Mouse (Mus musculus): ENCODE measurements around the gene Msrb1. TPM values are rescaled to one million over a fixed set of nuclear protein-coding genes. Genes with fewer than 3 reads are reported as not detected.

The Msrb1 gene
- total RNA-seq, 2 experiments from 2014 or later: 41.3 to 45.5 TPM

- DNase-seq (ENCODE audit: low spot score in 2 of 2): no peak
Measured at GRCm38 (mm10) chr17:24742307-24742706, 5.9 kb downstream of the Msrb1 start.

- DNase-seq (ENCODE audit: low spot score in 2 of 2): no peak
Measured at GRCm38 (mm10) chr17:24743896-24744295, 7.5 kb downstream of the Msrb1 start.

- no peak for DNase-seq (ENCODE audit: low spot score in 2 of 2)
Measured at GRCm38 (mm10) chr17:24744381-24744780, 7.9 kb downstream of the Msrb1 start.

- DNase-seq (ENCODE audit: low spot score in 2 of 2): peak; percentile 73 to 93
Measured at GRCm38 (mm10) chr17:24745526-24746497, 9.4 kb downstream of the Msrb1 start.

- no peak for DNase-seq (ENCODE audit: low spot score in 2 of 2)
Measured at GRCm38 (mm10) chr17:24746986-24747385, 10.5 kb downstream of the Msrb1 start.

GRCm38 (mm10) chr17:24751528-24751927, 15.1 kb downstream of the Msrb1 start:
- DNase-seq (ENCODE audit: low spot score in 2 of 2): no peak

- DNase-seq (ENCODE audit: low spot score in 2 of 2): no peak
Measured at GRCm38 (mm10) chr17:24752415-24753394, 16.3 kb downstream of the Msrb1 start, which contains the start of gene Hs3st6. TSS of gene Hs3st6 (plus strand) at chr17:24752988.

GRCm38 (mm10) chr17:24757394-24757793, 21.0 kb downstream of the Msrb1 start:
- no peak for DNase-seq (ENCODE audit: low spot score in 2 of 2)

GRCm38 (mm10) chr17:24761121-24761520, 24.7 kb downstream of the Msrb1 start:
- no peak for DNase-seq (ENCODE audit: low spot score in 2 of 2)

- DNase-seq (ENCODE audit: low spot score in 2 of 2): no peak
Measured at GRCm38 (mm10) chr17:24765016-24765905, 28.8 kb downstream of the Msrb1 start.

- no peak for DNase-seq (ENCODE audit: low spot score in 2 of 2)
Measured at GRCm38 (mm10) chr17:24766266-24766875, 29.9 kb downstream of the Msrb1 start.

- DNase-seq (ENCODE audit: low spot score in 2 of 2): no peak
Measured at GRCm38 (mm10) chr17:24769146-24769545, 32.7 kb downstream of the Msrb1 start.

- no peak for DNase-seq (ENCODE audit: low spot score in 2 of 2)
Measured at GRCm38 (mm10) chr17:24773241-24773640, 36.8 kb downstream of the Msrb1 start.

GRCm38 (mm10) chr17:24775173-24775572, 38.7 kb downstream of the Msrb1 start:
- DNase-seq (ENCODE audit: low spot score in 2 of 2): no peak

- no peak for DNase-seq (ENCODE audit: low spot score in 2 of 2)
Measured at GRCm38 (mm10) chr17:24777073-24777472, 40.6 kb downstream of the Msrb1 start.

GRCm38 (mm10) chr17:24780821-24781220, 44.4 kb downstream of the Msrb1 start:
- no peak for DNase-seq (ENCODE audit: low spot score in 2 of 2)

- no peak for DNase-seq (ENCODE audit: low spot score in 2 of 2)
Measured at GRCm38 (mm10) chr17:24792190-24792589, 55.7 kb downstream of the Msrb1 start.
